Mouse (Mus musculus) WW6 (cell line): Measurements from ENCODE around the gene Rabgap1l.
"Not testable (repeated sequence)": the region's sequence is repeated elsewhere in the genome, so short reads cannot be mapped to it uniquely, and the experiment has no call there.

Experiments used
- DNase-seq: peaks from one replicate; pipeline ENCODE4 v3.0.0-alpha.2; 2013; ENCODE audit warnings: low read depth, low spot score

Rabgap1l gene

GRCm38 (mm10) chr1:160496906-160497577, 296.0 kb downstream of the Rabgap1l start:
- no peak for DNase-seq

DNA sequence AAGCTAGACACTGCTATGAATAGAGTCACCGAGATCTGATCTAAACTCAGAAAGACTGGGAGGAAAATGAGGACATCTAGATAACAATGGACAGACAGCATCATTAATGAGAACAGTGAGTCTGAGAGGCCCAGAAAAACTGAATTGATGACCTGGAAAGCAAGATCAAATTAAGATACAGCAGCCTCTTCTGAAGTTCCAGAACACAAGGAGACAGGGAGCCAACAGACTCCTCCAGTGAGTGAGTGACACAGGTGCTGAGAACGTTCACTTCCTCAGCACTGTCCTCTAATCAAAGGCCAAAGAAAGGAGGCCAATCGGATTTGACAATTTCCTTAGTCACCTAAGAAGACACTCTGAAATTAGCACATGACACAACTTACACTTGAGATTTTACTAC, 307.3 kb downstream of the Rabgap1l start:
- DNase-seq: no peak

- no peak for DNase-seq
Observed at GRCm38 (mm10) chr1:160485028-160485427, 308.0 kb downstream of the Rabgap1l start.

DNA sequence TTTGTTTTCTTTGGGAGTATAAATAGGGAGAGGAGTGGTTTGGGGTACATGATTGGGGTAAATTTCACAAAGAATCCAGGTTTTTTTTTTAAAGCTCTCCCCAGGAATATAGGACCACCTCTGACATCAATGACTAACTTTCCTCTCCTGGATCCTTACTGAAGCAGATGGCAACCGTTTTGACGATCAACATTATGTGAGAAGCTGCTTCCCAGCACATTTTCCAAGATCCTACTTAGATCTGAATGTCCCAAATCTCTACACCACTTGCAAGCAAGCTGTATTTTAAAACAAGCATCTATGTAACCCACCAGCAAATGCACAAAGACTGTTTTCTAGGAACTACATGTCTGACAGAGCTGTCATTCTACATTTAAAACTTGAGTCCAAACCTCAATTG, 311.4 kb downstream of the Rabgap1l start:
- DNase-seq: no peak

GRCm38 (mm10) chr1:160467443-160467842, 325.6 kb downstream of the Rabgap1l start:
- DNase-seq: no peak

DNA sequence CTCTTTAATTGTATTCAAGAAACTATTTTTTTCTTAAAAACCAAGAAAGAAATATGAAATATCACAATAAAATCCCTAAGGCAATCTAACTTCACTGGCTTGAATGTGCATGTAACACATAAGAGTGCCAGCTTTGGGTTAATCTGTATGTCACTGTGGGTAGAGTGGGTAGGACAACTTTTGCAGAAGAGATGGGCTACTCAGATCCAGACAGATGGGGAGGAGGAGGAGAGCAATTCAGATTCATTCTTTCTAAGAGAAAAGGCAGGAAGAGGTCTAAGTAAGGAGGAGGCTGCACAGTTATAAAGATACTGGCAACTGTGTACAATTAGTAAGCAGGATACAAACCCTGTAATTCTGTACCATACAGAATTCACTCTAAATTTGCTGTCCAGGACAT, 327.8 kb downstream of the Rabgap1l start:
- no peak for DNase-seq

DNA sequence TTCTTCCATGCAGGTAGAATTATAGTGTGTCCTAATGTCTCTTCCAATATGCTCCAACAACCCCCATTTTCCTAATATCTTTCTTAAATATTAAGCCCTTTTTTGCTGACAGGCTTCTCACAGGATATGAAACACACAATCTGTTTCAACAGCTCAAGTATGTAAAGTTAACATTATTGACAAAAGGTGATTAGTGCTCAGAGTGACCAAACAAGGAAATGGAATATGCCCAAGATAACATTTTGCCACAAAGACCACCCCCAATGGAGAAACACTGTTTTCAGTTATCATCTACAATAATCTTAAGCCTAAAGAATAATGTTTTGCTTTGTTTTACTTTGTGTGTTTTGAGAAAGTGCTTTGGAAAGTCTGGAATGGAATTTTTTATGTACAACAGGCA, 328.9 kb downstream of the Rabgap1l start:
- DNase-seq: no peak

DNA sequence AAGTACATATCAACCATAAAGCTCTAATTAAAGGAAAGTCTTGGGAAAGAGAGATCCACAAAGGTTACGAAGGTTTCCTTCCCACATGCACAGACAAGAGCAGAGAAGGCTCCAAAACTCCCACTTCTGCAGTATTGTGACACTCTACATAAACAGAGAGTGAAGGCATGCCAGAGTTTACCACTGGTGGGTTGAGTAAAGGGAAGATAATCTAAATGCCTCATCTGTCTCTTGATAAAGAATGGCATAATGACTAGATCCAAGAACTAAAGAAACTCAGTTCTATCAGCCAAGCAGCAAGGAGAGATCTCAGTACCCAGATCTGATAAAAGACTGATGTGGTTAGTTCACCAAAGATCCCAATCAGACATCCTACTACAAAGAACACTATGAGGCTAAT, 332.7 kb downstream of the Rabgap1l start:
- DNase-seq: no peak

GRCm38 (mm10) chr1:160451663-160452062, 341.3 kb downstream of the Rabgap1l start:
- DNase-seq: no peak

DNA sequence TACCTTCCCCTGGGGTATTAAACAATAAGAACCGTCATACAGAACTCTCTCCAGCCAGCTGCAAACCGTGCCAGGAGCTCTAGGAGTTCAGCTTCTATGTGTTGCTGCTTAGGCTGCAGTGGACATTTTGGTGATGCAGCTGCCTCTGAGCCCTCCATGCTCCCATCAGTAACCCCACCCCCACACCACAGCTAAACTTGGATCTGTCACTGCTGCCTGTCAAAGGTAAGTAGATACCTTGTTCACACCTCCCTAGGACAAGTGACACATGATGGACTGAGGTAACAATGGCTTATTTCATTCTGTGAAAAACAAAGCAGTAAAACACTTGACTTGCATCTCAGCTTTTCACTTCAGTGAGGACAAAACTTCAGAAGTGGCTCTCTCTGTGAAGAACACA, 344.3 kb downstream of the Rabgap1l start:
- DNase-seq: no peak

DNA sequence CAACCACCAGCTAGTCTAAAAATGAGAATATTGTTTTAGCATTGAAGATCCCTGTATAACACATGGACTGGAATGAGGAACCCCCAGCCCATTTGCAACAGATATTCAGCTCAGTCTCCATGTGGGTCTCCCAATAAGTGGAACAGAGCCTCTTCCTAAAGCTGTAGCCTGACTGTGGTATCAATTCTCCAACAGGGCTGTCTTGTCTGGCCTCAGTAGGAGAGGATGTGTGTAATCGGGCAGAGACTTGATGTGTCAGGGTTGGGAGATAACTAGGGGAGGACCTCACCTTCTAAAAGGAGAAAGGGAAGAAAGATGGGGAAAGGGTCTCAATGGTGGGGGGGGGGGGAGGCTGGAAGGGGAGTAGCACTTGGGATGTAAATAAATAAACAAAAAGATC, 346.2 kb downstream of the Rabgap1l start:
- no peak for DNase-seq

DNA sequence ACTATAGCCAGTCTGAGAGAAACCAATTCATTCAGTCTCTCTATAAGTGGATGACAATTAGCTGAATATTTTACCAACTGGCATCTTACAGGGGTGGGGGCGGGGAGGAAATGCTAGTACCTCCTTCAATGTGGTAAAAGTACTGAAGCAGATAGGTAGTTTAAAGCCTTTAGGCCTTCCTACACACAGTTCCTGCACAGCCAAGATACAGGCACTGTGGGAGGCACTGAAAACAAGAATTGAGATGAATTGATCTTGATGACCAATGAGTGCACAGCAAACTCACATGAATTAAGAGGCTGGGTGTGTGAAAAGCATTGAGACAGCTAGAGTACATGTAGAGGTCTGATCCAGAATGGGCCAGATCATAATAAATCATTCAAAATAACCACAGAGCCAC, 349.5 kb downstream of the Rabgap1l start:
- no peak for DNase-seq

DNA sequence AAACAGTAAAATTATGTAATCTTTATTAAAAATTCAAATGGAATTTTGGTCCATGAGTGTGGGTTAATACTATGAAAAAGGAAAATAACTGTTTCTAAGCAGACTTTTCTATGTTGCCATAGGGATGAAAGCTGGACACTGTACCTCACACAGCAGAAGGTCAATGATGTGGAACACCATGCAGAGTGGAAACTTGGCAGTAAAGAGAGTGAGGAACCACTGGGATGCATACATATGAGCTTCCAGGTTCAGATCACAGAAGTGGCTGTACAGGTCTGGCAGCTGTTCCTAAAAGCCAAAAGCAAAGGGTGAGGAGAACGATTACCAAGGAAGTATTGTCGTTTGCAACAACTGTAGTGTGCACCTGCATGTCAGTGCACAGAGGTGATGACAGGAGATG, 351.3 kb downstream of the Rabgap1l start:
- no peak for DNase-seq

GRCm38 (mm10) chr1:160441161-160441560, 351.9 kb downstream of the Rabgap1l start:
- no peak for DNase-seq

DNA sequence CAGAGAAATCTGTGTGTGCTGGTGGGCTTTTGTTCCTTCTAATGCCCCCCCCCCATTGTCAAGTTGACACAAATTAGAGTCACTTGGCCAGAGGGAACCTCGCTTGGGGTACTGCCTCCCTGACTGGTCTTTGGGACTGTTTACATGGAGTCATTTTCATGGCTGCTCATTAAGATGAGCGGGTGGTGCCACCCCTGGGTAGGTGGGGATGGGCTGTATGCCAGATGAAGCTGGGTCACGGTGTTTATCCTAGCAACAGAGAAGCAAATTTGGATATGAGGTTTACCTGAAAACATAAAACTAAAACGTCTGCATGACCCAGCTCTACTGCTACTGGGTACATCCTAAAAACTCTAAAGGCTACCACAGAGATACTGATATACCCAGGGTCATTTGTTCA, 354.2 kb downstream of the Rabgap1l start:
- DNase-seq: no peak

GRCm38 (mm10) chr1:160417196-160417854, 375.7 kb downstream of the Rabgap1l start:
- DNase-seq: no peak

DNA sequence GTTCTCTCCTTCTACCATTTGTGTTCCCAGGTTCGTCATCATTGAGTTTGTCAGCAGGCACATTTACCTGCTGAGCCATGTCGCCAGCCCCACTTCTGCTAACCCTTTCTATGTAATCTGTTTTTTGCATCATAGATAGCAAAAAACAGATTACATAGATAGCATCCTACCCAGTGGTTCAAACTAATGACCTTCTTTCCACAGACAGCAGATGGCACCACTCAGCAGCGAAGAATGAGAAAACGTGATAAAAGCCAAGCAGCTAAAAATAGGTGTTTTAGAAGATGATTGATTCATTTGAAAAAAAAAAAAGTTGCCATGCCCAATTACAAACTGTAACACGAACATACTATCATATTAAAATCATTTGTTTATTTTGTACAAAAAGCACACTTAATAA, 382.2 kb downstream of the Rabgap1l start:
- no peak for DNase-seq

DNA sequence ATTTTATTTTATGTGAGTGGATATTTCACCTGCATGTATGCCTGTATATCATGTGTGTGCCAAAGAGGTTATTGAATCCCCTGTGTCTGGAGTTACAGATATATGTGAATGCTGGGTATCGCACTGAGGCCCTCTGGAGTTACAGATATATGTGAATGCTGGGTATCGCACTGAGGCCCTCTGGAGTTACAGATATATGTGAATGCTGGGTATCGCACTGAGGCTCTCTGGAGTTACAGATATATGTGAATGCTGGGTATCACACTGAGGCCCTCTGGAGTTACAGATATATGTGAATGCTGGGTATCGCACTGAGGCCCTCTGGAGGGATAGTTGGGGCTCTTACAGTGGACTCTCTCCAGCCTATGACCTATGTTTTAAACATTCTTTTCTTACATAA, 383.3 kb downstream of the Rabgap1l start:
- not testable (repeated sequence) for DNase-seq

DNA sequence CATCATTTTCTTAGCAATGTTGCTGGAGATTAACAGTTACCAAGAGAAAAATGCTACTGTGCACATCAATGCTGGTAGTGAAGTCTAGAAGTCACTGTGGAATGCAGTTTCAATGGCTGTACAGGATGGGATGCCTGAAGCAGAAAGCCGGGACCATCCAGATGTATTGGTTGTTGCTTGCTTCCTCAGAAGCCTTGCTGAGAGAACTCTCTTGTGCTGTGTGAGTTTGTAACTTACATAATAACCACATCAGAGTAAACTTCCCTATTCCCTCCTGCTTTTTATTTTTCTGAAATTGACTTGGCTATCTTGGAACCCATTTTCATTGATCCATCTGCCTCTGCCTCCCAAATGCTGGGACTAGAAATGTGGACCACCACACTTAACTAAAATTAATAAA, 383.9 kb downstream of the Rabgap1l start:
- DNase-seq: no peak

DNA sequence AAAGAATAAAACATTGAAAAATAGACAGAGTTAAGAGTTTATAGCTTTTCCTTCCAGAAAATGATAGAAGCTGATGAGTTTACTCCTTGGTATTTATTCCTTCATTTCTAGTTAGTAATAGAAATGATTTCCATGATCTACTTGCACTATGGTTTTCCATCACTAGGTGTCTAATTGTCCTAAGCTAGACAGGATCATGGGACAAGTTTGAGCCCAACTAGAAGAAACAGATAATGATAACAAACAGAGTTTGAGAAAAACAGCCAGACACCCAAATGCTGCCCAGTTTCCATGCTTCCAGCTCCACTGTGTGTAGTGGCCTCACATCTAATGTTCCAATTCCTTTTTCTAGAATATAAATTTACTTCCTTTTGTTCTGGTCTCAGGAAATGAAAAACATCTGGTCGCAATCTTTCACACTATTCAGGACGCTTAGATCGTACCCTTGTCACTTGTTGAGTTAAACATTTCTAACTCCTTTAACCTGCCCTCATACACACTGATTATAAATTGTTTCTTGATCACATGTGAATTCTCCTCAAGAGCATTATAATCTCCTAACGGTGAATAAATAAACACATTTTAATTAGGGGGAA, 384.6 kb downstream of the Rabgap1l start:
- no peak for DNase-seq

DNA sequence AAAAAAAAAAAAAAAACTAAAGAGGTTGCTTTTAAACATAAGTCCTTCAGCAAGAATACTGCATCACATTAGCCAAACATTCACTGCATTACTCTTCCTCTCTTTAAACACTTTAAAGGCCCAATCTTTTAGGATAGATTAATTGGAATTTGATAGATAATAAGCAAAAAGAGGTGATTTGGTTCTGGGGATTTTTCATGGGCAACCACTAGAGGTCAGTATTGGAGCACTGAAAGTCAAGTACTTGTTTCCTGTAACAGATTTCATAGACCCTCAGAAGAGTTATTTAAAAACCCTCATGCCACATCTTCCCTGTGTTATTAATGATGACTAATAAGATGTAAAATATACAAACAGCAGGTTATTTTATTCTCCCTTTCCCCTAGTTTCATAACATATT, 393.6 kb downstream of the Rabgap1l start:
- DNase-seq: no peak

- DNase-seq: no peak
Observed at GRCm38 (mm10) chr1:160397037-160397436, 396.0 kb downstream of the Rabgap1l start.

GRCm38 (mm10) chr1:160387446-160387845, 405.6 kb downstream of the Rabgap1l start:
- no peak for DNase-seq
